Mouse (Mus musculus) ES-Bruce4 (cell line): ENCODE results near the gene Rnf224.

Experiments used
- CTCF ChIP-seq: IDR thresholded peaks from one replicate; pipeline ENCODE4 v1.8.1; 2011; ENCODE audit warnings: low read depth, low read length
- POLR2A ChIP-seq: IDR thresholded peaks from one replicate; pipeline ENCODE4 v1.8.1; 2011; ENCODE audit warnings: low read length; ENCODE audit not compliant: insufficient read depth

DNA sequence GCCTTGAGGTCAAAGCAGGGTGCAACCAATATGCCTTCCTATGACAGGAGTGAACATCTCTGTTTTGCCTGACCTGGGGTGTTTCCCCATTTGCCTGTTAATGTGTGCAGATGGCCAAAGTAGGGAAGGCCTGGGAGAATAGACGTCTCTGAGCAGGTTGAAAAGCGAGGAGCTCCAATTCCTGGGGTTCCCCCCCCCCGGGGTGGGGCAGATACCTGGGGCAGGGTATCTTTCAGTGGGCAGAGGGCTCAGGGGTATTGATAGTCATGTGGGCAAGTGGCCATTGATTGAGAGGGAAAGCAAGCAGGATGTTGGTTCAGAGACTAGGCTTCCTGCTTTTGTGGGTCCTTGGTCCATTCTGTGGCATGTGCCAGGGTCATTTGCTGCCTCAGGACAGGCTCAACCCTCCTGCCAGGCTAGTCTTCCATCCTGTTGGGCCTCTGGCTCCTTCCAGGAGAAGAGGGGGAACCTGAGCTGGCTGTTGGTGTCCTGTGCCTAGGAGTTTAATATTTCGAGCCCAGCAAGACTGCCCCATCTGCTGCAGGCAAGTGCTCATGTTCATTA lies 31.2 kb upstream of the Rnf224 start:
- TF ChIP-seq POLR2A (no peak), CTCF (no peak)
